Mouse (Mus musculus): Measurements from ENCODE around the gene Sidt1. TPM values are rescaled to one million over a fixed set of nuclear protein-coding genes. Genes with fewer than 3 reads are reported as not detected.

Sidt1 gene
- polyA plus RNA-seq, 1 experiment from 2014 or later: 4.9 TPM

Other genes with a start within 250 kb of the Sidt1 start
- 91.6 and 95.5 TPM in 2 replicates for gene Atp6v1a, start 193.5 kb downstream of the Sidt1 start, polyA plus RNA-seq (2015; fragmentation: Nextera tagmentation; extraction: Ambion mirVana)
- gene Naa50, start 193.4 kb downstream of the Sidt1 start, polyA plus RNA-seq (2015; fragmentation: Nextera tagmentation; extraction: Ambion mirVana): 54.8 and 65.1 TPM in 2 replicates
- gene Usf3, start 159.9 kb downstream of the Sidt1 start, polyA plus RNA-seq (2015; fragmentation: Nextera tagmentation; extraction: Ambion mirVana): 1.9 and 3.6 TPM in 2 replicates
- gene Spice1, start 13.9 kb upstream of the Sidt1 start, polyA plus RNA-seq (2015; fragmentation: Nextera tagmentation; extraction: Ambion mirVana): 12.7 and 15.6 TPM in 2 replicates
- 1.6 and 1.7 TPM in 2 replicates for gene Cfap44, start 61.6 kb upstream of the Sidt1 start, polyA plus RNA-seq (2015; fragmentation: Nextera tagmentation; extraction: Ambion mirVana)
- gene Boc, start 225.7 kb upstream of the Sidt1 start, polyA plus RNA-seq (2015; fragmentation: Nextera tagmentation; extraction: Ambion mirVana): 11.5 and 14.4 TPM in 2 replicates